Mouse (Mus musculus): ENCODE measurements around the gene Epo.
A peak's percentile ranks its signal among the peaks of the same experiment; 100 is the strongest.

Gene Epo

GRCm38 (mm10) chr5:137540991-137541390 is 7.9 kb upstream of the Epo start:
- no peak for DNase-seq (ENCODE audit: inconsistent ontology term)

DNA sequence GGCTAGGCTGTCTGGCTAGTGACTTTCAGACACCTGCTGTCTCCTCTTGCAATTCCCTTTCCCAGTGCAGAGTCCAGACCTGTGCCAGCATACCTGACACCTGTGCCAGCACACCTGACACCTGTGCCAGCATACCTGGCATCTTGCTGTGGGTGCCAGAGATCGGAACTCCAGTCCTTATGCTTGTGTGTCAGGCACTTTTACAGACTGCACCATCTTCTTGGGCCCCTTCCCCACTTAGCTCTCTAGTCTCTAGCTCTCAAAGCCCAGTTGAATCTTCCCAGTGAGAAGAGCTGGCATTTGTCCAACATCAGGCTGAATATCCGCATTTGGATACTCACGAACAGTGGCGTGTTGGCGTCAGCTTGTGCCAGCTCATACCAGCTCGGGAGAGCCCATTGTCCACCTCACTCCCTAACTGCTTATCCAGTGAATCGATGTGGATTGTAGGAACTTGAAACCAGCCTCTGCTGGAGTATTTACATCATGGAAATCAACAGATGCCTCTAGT is 6.3 kb upstream of the Epo start:
- DNase-seq (ENCODE audit: inconsistent ontology term), result peak; percentile 80

DNA sequence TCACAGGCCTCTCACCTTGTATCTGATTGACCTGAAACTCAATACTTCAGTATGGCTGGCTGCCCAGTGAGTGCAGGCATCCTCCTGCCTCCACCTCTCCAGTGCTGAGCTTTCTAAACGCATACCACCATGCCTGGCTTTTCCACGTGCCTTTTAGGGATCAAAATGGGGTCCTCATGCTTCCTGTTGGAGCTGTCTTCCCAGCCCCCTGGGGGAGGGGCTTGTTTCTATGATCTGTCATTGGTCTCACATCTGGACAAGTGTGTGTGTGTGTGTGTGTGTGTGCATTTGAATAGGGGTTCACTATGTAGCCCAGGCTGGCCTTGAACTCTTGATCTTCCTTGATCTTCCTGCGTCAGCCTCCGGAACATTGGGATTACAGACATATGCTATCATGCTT is 4.4 kb upstream of the Epo start:
- DNase-seq (ENCODE audit: inconsistent ontology term), result no peak

DNA sequence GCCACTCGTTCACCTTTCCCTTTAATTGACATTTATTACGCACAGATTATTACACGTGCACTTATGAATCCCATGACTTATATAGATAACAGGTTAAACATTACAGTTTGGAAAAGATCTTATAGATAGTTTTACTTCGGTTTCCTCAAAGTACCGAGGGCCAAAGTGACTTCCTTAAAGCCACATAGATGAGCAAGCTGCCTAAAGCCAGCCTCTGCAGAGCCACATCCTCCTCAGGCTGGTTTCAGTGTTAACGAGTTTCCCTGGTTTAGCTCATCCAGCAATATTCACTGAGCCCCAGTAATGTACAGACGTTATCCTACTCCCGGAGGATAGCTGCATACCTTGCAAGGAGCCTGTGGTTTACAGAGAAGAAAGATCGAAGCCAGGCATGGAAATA is 2.3 kb upstream of the Epo start:
- no peak for DNase-seq (ENCODE audit: inconsistent ontology term)

- DNase-seq (ENCODE audit: inconsistent ontology term), result no peak
These were observed 1.7 kb upstream of the Epo start for GRCm38 (mm10) chr5:137534762-137535161.

DNA sequence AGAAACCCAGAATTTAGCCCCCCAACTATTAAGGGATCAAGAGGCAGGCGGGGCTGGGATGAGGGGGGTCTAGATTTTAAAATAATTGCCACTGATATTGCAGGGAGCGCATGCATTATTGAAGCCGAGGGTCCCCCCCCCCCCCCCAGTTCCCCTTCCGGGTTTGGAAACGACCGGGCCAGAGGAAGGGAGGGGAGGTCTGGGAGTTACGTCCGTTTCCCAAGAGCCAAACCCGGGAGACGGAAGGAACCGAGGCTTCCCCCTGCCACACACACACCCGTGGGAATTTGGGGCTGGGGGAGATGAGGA is 280 bp downstream of the Epo start:
- DNase-seq (ENCODE audit: inconsistent ontology term), result no peak

DNA sequence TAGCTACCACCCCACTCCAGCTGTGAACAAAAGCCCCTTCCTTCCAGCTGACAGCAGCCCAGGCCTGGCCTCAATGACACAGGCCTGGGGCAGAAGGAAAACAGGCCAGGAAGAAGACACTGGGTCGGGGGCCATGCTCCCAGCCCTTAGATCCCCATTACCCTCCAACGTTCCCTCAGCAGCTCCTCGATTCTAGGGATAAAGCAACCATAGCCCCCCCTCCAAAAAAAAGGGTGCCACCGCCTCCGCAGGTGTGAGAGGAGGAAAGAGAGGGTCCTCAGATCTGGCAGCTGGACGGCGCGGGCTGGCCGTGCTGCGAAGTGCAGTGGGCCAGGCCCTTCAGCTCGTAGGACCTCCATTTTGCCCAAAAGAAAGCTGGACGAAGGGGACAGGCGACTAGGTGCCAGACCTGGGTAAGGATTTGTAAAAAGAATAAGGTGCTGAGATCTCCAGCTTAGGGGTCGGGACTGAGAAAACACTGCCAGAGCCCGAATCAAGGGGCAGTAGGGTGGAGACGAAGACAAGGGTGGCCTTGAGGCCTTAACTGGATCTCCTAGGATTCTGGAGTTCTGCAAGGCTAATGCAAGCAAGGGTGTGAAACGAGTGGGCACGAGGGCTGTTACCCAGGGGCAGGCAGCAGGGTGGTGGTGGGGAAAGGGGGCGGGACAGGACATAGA is 773 bp downstream of the Epo start:
- DNase-seq (ENCODE audit: inconsistent ontology term), result peak; percentile 48

GRCm38 (mm10) chr5:137531414-137532130 is 1.5 kb downstream of the Epo start:
- peak; percentile 65 for DNase-seq (ENCODE audit: inconsistent ontology term)

DNA sequence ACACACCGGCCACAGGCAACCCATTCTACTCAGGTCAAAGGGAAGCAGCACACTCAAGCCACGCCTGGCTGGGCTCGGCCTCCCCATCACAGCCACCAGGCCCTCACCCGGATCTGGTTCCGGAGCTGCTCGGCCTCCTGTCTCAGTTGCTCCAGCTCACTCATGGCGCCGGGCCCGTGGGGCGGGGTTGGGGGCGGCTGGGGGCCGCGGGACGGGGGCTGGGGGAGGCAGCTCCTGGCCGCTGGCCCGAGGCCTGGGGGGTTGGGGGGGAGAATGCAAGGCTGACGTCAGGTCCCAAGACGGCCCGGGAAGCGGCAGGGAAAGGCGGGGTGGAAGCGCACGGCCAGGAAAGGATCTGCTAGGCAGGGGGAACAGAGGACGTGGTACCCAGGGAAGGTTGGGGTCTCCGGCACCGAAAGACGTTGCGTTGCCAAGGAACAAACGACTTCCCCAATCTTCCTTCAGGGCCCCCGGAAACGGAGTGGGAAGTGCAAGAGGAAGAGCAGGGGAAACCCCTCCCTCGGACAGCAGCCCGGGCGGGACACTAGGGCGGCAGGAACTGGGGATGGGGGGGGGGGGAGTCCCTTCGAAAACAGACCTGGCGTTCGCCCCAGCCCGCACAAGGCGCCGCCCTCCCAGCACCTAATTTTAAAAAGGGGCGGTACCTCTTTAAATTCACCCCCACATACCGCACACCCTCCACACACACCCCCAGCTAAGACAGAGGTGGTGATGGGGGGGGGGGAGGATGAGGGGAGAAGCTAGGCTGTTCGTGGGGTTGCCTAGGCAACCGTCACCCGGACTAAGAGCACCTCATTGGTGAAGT is 2.2 kb downstream of the Epo start:
- DNase-seq (ENCODE audit: inconsistent ontology term), result peak; percentile 85

GRCm38 (mm10) chr5:137530075-137530474 is 3.0 kb downstream of the Epo start:
- DNase-seq (ENCODE audit: inconsistent ontology term), result no peak

DNA sequence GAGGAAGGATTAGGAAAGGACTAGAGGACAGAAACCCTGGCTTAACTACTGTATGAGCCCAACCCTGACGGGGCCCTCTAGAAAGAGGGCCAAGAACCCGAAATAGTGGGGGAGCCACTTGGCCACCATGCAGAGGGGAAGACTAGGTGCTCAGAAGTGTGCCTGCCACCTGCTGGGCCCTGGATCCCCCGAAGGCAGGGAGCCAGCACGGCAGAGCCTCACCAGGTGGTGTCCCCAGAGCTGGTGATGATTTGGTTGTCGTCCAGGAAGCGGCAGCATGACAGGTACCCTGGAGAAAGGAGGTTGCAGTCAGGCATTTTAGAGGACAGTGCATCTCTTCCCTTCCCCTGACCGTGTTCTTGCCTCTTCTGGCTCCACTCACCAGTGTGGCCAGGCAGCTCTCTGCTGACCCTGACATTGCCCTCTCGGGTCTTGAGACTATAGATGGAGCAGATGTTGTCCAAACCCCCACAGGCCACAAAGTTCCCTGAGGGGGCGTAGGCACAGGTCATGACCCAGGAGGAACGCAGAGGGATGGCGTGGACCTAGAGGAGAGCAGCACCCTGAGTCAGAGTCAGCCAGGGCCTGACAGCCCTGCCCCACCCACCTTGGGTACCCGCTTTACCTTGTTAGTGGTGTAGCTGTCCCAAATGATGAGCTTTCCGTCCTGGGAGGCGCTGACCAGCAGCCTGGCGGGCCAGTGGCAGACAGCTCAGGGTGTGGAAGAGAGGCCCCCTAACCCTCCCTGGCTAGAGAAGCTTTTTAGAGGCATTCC is 3.6 kb downstream of the Epo start:
- no peak for DNase-seq (ENCODE audit: inconsistent ontology term)

GRCm38 (mm10) chr5:137528247-137528968 is 4.6 kb downstream of the Epo start:
- no peak for DNase-seq (ENCODE audit: inconsistent ontology term)

GRCm38 (mm10) chr5:137527413-137527812 is 5.6 kb downstream of the Epo start:
- no peak for DNase-seq (ENCODE audit: inconsistent ontology term)

DNA sequence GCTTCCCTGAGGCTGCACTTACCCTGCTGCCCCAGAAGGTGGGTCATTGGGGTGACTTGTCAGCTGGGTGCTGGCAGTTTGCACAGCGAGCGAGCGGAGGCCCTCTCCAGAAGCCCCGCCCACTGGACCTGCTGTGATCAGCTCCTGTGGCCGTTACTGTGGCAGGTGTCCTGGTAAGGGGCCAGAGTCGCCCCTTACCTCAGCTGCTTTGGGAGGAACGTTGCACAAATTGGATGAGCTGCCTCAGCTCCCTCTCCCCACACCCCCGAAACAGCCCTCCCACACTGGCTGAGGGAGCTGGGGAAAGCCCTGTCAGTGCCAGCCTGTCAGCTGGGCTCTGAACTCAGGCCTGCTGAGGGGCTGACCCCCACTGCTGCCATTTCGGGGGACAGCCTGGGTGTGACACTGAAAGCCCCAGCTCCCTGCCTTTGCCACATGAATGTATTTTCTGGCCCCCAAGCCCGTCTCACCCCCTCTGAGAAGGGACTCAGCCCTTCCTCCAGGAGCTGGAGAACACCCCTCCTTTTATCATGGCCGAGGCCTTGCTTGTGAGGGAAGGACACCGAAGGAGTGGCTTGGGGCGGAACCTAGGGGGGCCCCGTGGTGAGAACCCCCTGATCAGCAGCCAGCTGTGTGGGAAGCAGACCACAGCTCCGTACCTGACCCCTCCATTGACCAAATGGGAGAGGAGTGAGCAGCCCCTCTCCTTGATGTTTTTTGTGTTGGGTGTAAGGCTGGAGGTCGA is 6.7 kb downstream of the Epo start:
- DNase-seq (ENCODE audit: inconsistent ontology term), result peak; percentile 62

- no peak for DNase-seq (ENCODE audit: inconsistent ontology term)
These were observed 7.5 kb downstream of the Epo start for GRCm38 (mm10) chr5:137525511-137525910.

- no peak for DNase-seq (ENCODE audit: inconsistent ontology term)
These were observed 8.4 kb downstream of the Epo start for GRCm38 (mm10) chr5:137524671-137525070.

- DNase-seq (ENCODE audit: inconsistent ontology term), result no peak
These were observed 8.9 kb downstream of the Epo start for GRCm38 (mm10) chr5:137524251-137524515.

- DNase-seq (ENCODE audit: inconsistent ontology term), result no peak
These were observed 9.4 kb downstream of the Epo start for GRCm38 (mm10) chr5:137523396-137524250.

DNA sequence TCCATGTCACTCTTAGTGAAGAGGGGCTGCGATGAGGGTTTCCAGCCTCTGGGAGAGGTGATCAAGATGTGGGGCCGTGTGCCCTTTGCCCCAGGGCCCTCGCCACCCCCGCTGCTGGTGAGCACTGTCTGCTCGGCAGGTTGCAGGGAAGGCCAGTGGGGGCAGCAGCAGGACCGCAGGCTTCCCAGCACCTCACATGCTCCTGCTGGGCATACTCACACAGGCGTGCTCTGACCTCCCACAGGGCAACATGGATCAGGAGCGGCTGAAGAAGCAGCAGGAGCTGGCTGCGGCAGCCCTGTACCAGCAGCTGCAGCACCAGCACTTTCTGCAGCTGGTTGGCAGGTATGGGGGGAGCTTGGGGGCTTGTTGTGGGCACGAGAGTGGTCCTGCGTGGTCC is 10.3 kb downstream of the Epo start:
- DNase-seq (ENCODE audit: inconsistent ontology term), result no peak

- DNase-seq (ENCODE audit: inconsistent ontology term), result no peak
These were observed 11.2 kb downstream of the Epo start for GRCm38 (mm10) chr5:137521861-137522260.

All from Muller cell, postnatal 12 days (primary cell).